Mouse (Mus musculus) adrenal gland, adult 18-20 months (tissue): Measurements from ENCODE around the gene Irf1. TPM values are rescaled to one million over a fixed set of nuclear protein-coding genes. Genes with fewer than 3 reads are reported as not detected.

Experiments used
- DNase-seq, 2 experiments: peaks; one replicate each; pipeline ENCODE4 v3.0.0; 2021 to 2022; ENCODE audit warnings: low spot score in 2 of 2
- microRNA-seq, 2 experiments: library from miRNA; unstranded; fragments of <30 nt; microRNA quantifications; one replicate each; pipeline ENCODE4 v1.2.0; 2021; ENCODE audit warnings: borderline number of aligned reads in 2 of 2
- total RNA-seq, 2 experiments: library from RNA; stranded (reverse); gene quantifications; 1 replicate in 1 of 2; 2 replicates in 1 of 2; pipeline ENCODE4 v1.2.3; 2021

The Irf1 gene
- total RNA-seq, 2 experiments from 2014 or later: 21.2 to 44.2 TPM

DNA sequence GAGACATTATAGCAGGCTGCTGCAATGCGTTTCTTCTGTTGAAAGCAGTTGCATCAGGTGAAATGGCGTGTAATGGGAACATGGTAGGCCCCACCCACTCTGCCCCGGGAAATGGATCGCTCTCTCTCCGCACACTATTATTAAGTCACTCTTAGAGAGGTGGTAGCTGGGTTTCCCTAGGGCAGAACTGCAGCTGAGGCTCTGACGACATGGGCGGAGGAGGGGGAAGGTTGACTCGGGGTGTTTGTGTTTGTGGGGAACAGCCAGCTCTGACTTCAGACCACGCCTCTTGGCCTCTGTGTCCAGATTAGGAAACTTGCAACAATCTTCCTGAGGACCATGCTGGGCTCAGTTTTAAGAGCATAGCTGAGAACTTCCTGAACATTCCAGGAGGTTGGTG, 36.0 kb downstream of the Irf1 start:
- peak in 1 of 2 experiments; percentile 42 for DNase-seq

DNA sequence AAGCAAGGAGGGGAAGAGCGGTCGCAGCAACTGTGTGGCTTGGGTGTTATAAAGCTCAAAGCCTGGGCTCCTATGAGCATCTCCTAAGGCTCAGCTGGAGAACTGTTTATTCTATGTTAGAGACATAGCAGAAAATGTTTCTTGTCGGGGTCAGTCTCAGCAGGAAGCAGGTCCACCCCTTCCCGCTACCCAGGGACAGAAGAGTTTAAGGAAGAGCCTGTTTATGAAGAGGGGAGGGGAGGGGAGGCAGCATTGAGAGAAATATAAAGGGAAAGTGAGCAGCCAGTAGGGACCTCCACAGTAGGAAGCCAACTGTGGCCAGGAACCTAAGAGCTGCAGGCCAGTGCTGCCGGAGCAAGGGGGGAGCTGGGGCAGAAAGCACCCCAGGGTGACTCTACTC, 39.5 kb downstream of the Irf1 start:
- DNase-seq: no peak

DNA sequence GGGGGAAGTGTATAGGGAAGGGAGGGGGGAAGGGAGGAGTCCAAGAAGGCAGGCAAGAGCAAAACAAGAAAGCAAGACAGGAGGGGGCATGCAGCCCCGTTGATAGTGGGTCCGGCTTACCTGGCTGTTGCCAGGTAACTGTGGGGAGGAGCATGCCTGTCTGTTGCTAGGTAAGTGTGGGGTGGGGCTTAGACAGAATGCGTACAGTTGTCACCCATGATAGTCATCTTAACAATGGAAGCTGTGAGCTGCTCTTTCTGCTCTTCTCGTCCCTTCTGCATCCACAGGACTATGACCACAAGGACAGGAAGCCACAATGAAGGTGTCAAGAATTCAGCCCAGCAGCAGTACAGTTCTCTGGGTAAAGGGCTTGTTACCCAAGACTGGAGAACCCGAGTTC, 40.3 kb downstream of the Irf1 start:
- no peak for DNase-seq

DNA sequence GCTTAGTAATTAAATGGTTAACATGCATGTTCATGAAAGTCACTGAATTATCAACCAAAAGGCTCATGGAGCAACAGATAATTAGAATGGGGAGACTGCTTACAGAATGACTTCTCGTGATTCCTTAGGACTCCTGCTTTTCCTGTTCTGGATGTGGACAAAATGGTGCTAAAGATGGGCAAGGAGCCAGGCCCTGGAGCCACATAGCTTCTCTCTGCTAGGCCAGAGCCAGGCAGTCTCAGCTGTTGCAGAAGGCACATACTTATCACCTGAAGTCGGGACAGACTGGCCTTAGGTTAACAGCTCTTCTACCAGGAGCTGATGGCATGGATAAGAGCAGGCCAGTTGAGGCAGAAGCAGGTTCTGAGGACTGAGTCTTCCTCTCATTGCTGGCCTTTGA, 40.9 kb downstream of the Irf1 start:
- no peak for DNase-seq

DNA sequence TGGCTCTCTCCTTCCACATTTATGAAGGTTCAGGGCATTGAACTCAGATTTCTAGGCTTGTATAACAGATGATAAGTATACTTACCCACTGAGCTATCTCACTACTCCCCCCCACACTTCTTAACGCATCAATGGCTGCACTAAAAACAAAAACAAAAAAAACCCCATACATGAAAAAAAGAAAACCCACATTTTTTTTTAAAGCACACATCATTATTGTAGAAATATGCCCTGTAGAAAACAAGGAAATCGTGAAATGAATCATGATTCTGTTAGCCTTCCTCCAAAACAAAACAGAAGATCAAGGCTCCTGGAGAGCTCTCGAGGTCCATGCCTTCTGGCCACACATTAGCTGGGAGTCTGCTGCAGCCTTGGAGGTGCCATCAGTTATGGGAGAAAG, 41.5 kb downstream of the Irf1 start:
- no peak for DNase-seq

DNA sequence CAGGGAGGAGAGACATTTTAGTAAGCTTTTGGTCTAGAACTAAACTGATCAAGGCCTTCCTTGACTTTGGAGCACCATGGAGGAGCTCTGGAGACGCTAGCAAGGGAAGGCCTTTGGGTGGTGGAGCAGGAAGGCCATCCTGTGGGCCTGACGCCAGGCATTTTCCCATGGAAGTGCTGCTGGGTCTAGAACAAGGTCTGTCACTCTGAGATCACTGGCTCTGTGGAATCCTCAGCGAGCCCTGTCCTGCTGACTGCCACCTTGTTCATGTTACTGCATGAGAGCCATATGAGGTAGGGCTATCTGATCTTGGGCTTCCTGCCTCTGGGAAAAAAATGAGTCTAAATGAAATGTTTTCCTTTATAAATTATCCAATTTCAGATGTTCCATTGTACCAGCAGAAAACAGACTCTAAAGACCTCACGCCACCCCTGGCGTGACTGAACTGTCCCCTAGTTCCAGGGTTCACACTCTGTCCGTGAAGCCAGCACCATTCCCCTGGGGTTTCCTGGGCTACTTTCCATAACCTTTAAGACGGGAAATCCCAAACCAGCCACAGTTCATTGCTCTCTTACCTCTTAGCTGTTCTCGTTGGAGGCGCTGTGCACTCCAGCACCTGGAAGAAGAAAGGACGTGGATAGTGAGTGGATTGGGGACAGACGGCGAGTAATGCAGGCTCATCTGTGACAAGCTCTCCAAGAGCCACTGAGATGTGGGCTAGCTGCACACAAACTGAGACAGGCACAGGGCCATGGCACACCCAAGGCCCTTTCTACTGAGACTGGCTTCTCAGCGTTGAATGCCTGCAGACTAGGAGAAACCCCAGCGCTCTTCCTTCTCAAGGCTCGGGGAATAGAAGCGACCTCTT, 43.4 kb downstream of the Irf1 start:
- peak; percentile 27 to 56 for DNase-seq

DNA sequence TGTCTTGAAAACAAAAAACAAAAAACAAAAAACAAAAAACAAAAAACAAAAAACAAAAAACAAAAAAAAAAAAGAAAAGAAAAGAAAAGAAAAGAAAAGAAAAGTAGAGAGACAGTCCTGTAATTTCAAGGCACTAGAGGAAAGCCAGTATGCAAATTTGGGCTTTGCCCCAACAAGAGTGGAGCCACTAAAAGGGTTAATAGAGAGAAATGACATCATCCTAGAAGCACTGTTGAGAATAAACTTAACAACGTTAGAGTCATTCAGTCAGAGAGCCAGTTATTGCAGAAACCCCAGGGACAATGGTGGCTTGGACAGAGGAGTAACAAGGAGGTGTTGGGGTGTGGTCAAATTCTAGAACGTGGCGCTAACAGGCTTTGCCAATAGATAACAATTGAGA, 45.0 kb downstream of the Irf1 start:
- DNase-seq: no peak

DNA sequence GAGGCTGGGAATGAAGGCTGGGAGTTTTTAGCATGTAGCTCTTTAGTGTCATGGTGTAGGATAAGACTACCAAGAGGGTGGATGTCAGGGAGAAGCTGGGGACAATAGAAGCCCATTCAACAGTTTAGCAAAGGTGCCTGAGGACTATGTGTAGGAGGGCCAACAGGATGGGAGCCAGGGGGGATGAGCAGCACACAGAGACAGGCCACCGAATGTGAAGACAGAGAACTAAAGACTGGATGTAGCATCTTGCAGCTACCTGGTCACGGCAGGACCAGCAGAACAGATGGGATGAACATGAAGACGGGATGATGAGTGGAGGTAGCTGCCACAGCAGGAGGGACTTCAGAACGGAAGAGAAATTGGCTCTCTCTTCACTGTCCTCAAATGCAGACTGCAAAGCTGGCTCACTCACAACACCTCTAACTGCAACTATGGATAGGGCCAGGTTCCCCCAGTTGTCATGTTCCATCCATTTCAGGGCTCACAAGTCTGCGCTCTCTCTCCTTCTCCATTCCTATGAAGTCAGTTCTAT, 47.1 kb downstream of the Irf1 start:
- DNase-seq: no peak

DNA sequence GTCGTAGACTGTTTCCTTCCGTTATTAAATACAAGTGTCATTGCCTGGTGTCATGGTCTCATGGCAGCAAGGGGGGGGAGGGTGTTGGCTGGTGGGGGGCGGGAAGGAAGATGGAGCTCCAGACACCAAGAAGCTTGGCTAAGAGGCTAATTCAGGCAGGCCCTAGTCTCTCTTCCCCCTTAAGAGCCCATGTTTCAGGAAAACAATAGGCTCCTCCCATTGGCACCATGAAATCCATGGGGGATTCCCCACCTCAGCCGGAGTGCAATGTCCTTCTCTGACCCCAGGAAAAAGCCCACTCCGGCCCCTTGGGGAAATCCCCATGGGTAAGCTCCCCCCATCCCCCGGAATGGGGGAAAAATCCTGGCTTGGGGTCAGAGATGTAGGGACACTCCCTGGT, 49.0 kb downstream of the Irf1 start:
- DNase-seq: no peak

DNA sequence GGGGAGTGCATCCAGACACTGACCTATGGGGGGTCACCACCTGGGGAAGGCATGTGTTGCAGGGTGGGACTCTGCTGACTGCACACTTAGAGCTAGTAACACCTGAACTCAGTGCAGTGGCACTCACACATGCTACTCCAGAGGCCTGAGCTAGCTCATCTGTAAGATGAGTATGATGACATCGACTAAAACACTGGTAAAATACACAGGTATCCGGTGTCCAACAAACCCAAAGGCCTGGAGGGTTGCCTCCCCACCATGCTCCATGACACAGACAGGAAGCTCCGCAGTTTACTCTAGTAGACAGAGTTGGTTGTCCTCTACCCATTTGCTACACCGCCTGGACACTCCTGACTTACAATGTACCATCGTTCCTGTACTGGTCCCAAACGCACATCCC, 49.7 kb downstream of the Irf1 start:
- DNase-seq: no peak

DNA sequence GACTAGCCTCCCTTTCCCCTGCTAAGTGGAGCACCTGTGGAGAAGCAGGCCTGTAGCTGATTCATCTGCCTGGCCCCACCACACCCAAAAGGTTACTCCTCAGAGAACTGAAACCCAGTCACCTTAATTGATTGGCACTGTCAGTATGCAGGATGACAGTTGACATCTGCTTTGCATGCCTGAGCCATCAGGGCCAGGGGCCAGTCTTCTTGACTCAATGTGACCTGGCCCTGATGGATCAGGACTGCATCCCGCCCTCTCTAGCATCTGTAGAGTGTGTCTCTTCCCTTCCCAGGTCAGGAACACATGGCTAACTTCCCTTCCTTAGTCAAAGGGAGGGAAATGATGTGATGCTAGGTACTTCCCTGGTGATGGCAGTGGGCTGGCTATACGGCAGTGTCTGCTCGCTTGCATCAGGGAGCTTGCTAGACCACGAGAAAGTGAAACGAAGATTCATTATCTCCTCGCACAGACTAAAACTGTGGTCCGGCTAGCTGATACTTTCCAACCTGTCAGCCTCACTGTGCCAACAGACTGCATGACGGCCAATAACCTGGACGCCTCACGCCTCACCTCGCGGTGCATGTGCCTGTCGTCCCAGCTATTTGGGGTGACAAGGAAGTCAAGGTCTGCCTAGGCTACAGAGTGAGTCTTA, 50.8 kb downstream of the Irf1 start:
- no peak for DNase-seq

DNA sequence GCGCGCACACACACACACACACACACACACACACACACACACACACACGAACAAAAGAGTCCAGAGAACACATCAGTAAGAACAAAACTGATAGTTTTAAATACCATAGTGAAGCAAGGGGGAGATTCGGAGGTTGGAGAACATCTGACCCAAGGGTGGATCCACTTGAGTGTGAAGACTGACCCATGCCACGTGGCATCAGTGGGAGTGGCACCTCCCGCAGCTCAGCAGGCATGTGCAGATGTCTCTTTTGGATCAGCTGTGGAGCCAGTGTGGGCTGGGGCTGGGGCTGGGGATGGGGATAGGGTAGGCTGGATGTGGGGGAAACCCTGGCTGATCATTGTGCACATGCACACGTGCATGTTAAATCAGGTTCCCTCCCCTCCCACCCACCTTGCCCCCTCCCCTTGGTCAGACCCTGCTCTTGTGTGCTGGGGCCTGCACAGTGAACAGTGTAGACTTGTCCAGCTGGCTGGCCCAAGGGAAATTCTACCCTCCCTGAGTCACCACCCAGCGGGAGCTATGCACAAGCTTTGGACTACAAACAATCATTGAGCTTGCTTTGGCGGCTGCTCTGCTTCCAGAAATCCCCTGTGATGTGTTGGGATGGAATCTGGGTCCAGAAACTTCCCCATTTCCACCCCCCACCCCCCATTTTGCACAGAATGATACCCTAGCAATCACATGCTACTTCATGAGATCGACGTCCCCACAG, 51.6 kb downstream of the Irf1 start:
- no peak for DNase-seq

DNA sequence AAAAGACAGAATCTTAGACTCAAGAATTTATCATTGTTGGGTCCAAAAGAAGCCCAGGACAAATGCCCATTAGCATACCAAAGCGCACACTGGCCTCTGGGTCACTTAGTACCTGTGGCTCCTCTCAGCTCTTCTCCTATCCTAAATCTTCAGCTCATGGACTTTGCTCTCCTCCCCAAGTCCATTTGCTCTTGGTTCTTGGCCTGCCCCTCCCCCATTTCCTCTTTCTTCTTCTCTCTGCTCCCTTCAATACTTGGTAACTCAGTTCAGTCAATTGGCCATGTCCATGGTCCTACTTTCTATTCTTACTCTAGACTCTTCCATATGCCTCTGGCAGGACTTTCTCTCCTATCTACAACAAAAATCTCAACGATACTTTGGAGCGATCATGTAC, 52.1 kb downstream of the Irf1 start:
- DNase-seq: no peak

DNA sequence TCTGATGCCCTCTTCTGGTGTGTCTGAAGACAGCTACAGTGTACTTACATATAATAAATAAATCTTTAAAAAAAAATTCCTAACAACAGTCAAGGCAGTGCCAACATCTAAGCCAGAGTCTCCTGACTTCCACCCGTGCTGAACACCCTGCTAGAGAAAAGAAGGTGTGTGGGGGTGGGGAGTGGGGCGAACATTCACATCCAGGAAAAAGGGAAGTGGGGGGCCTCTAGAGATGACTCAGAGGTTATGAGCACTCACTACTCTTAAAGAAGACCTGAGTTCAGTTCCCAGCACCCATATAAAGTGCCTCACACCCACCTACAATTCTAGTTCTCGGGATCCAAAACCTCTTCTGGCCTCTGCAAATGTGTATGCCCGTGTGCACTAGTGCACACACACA, 55.6 kb downstream of the Irf1 start:
- no peak for DNase-seq

Small RNA genes lying within 50 kb of the gene (microRNA-seq; reads per million reads assigned to microRNA genes)
- gene Mir7671: 0 reads per million in 2 experiments

Other genes with a start within 250 kb of the Irf1 start
- gene Kif3a, start 202.6 kb upstream of the Irf1 start, total RNA-seq: 10 to 100 TPM; 23.2 to 25.9 TPM
- gene Il4, start 151.3 kb upstream of the Irf1 start, total RNA-seq: not detected
- gene Il13, start 135.3 kb upstream of the Irf1 start, total RNA-seq: not detected
- 10 to 100 TPM in 1 of 2 experiments, 1 to 10 TPM in 1; 8.3 to 12.0 TPM for gene Rad50, start 62.7 kb upstream of the Irf1 start, total RNA-seq
- not detected for gene Il5, start 49.2 kb upstream of the Irf1 start, total RNA-seq
- gene Gm17334, start 3.2 kb downstream of the Irf1 start, total RNA-seq: under 1 TPM in 1 of 2 experiments, not detected in 1; 0.80 TPM
- 1 to 10 TPM; 5.2 to 6.1 TPM for gene Gm12216, start 89.2 kb downstream of the Irf1 start, total RNA-seq
- gene Slc22a5, start 121.6 kb downstream of the Irf1 start, total RNA-seq: 10 to 100 TPM; 38.9 to 63.4 TPM
- 1 to 10 TPM; 3.5 to 6.5 TPM for gene Slc22a21, start 210.3 kb downstream of the Irf1 start, total RNA-seq